Mouse (Mus musculus): Measurements from ENCODE around the gene Cstb. TPM values are rescaled to one million over a fixed set of nuclear protein-coding genes. Genes with fewer than 3 reads are reported as not detected.
A peak's percentile ranks its signal among the peaks of the same experiment; 100 is the strongest.

Gene Cstb
- polyA plus RNA-seq, 1 experiment, result 355 TPM

- no peak for TF ChIP-seq CTCF (IDR thresholded peaks at IDR 0.05; ENCODE audit: control insufficient read depth, insufficient read depth, insufficient read length)
- no peak for TF ChIP-seq FOSL1 (IDR thresholded peaks at IDR 0.05; ENCODE audit: insufficient read depth, low read length, poor library complexity, severe bottlenecking)
- TF ChIP-seq MYOD1 (IDR thresholded peaks at IDR 0.05; ENCODE audit: control insufficient read depth, insufficient read length, low read depth), result no peak
- no peak for TF ChIP-seq MYOG (IDR thresholded peaks at IDR 0.05; ENCODE audit: control insufficient read depth, extremely low read depth, insufficient read length)
- no peak for TF ChIP-seq CEBPB (IDR thresholded peaks at IDR 0.05; ENCODE audit: low read depth)
- no peak for TF ChIP-seq USF1 (IDR thresholded peaks at IDR 0.05; ENCODE audit: low read depth)
- no peak for TF ChIP-seq MAX (IDR thresholded peaks at IDR 0.05)
- H3ac ChIP-seq (ENCODE audit: control insufficient read depth, insufficient read length, low read depth), result no peak overlapping the region
- no peaks in the 10 kb centered on the region for H3K79me2 ChIP-seq (ENCODE audit: control insufficient read depth, insufficient read depth)
- H3K79me3 ChIP-seq (ENCODE audit: low read depth), result no peaks in the 10 kb centered on the region
- H3K27me3 ChIP-seq (ENCODE audit: control insufficient read depth, insufficient read depth, insufficient read length), result no peaks in the 10 kb centered on the region
- H3K36me3 ChIP-seq (ENCODE audit: control insufficient read depth, insufficient read depth), result no peaks in the 10 kb centered on the region
- no peak overlapping the region for H3K4me3 ChIP-seq (ENCODE audit: insufficient read depth, poor library complexity, severe bottlenecking)
Observed at GRCm38 (mm10) chr10:78439990-78440389, 14.5 kb downstream of the Cstb start.

- Histone ChIP-seq H3K4me3 (ENCODE audit: insufficient read depth, poor library complexity, severe bottlenecking) (no peak overlapping the region), H3K79me3 (ENCODE audit: low read depth) (no peaks in the 10 kb centered on the region), H3K36me3 (ENCODE audit: control insufficient read depth, insufficient read depth) (peaks cover 5% of the 10 kb centered on the region), H3K27me3 (ENCODE audit: control insufficient read depth, insufficient read depth, insufficient read length) (no peaks in the 10 kb centered on the region), H3ac (ENCODE audit: control insufficient read depth, insufficient read length, low read depth) (no peak overlapping the region), H3K79me2 (ENCODE audit: control insufficient read depth, insufficient read depth) (no peaks in the 10 kb centered on the region)
- no peak for TF ChIP-seq FOSL1 (IDR thresholded peaks at IDR 0.05; ENCODE audit: insufficient read depth, low read length, poor library complexity, severe bottlenecking)
- TF ChIP-seq CEBPB (IDR thresholded peaks at IDR 0.05; ENCODE audit: low read depth), result no peak
- TF ChIP-seq MAX (IDR thresholded peaks at IDR 0.05), result no peak
- no peak for TF ChIP-seq USF1 (IDR thresholded peaks at IDR 0.05; ENCODE audit: low read depth)
- no peak for TF ChIP-seq MYOG (IDR thresholded peaks at IDR 0.05; ENCODE audit: control insufficient read depth, extremely low read depth, insufficient read length)
- peak; percentile 52 for TF ChIP-seq CTCF (IDR thresholded peaks at IDR 0.05; ENCODE audit: control insufficient read depth, insufficient read depth, insufficient read length)
- no peak for TF ChIP-seq MYOD1 (IDR thresholded peaks at IDR 0.05; ENCODE audit: control insufficient read depth, insufficient read length, low read depth)
Observed at GRCm38 (mm10) chr10:78440812-78441211, 15.3 kb downstream of the Cstb start.

- Histone ChIP-seq H3K4me3 (ENCODE audit: insufficient read depth, poor library complexity, severe bottlenecking) (no peak overlapping the region), H3ac (ENCODE audit: control insufficient read depth, insufficient read length, low read depth) (no peak overlapping the region), H3K79me3 (ENCODE audit: low read depth) (no peaks in the 10 kb centered on the region), H3K79me2 (ENCODE audit: control insufficient read depth, insufficient read depth) (no peaks in the 10 kb centered on the region), H3K36me3 (ENCODE audit: control insufficient read depth, insufficient read depth) (peaks cover 10% of the 10 kb centered on the region), H3K27me3 (ENCODE audit: control insufficient read depth, insufficient read depth, insufficient read length) (no peaks in the 10 kb centered on the region)
- TF ChIP-seq MYOD1 (IDR thresholded peaks at IDR 0.05; ENCODE audit: control insufficient read depth, insufficient read length, low read depth) (no peak), MAX (IDR thresholded peaks at IDR 0.05) (no peak), CTCF (IDR thresholded peaks at IDR 0.05; ENCODE audit: control insufficient read depth, insufficient read depth, insufficient read length) (no peak), FOSL1 (IDR thresholded peaks at IDR 0.05; ENCODE audit: insufficient read depth, low read length, poor library complexity, severe bottlenecking) (no peak), CEBPB (IDR thresholded peaks at IDR 0.05; ENCODE audit: low read depth) (no peak), USF1 (IDR thresholded peaks at IDR 0.05; ENCODE audit: low read depth) (no peak), MYOG (IDR thresholded peaks at IDR 0.05; ENCODE audit: control insufficient read depth, extremely low read depth, insufficient read length) (no peak)
Observed at GRCm38 (mm10) chr10:78441606-78442005, 16.1 kb downstream of the Cstb start.

- TF ChIP-seq USF1 (IDR thresholded peaks at IDR 0.05; ENCODE audit: low read depth) (no peak), CTCF (IDR thresholded peaks at IDR 0.05; ENCODE audit: control insufficient read depth, insufficient read depth, insufficient read length) (no peak), MYOG (IDR thresholded peaks at IDR 0.05; ENCODE audit: control insufficient read depth, extremely low read depth, insufficient read length) (no peak), MYOD1 (IDR thresholded peaks at IDR 0.05; ENCODE audit: control insufficient read depth, insufficient read length, low read depth) (no peak), MAX (IDR thresholded peaks at IDR 0.05) (no peak), FOSL1 (IDR thresholded peaks at IDR 0.05; ENCODE audit: insufficient read depth, low read length, poor library complexity, severe bottlenecking) (no peak), CEBPB (IDR thresholded peaks at IDR 0.05; ENCODE audit: low read depth) (no peak)
- Histone ChIP-seq H3K4me3 (ENCODE audit: insufficient read depth, poor library complexity, severe bottlenecking) (no peak overlapping the region), H3K27me3 (ENCODE audit: control insufficient read depth, insufficient read depth, insufficient read length) (no peaks in the 10 kb centered on the region), H3K36me3 (ENCODE audit: control insufficient read depth, insufficient read depth) (peaks cover 10% of the 10 kb centered on the region), H3K79me2 (ENCODE audit: control insufficient read depth, insufficient read depth) (no peaks in the 10 kb centered on the region), H3ac (ENCODE audit: control insufficient read depth, insufficient read length, low read depth) (no peak overlapping the region), H3K79me3 (ENCODE audit: low read depth) (no peaks in the 10 kb centered on the region)
Observed at GRCm38 (mm10) chr10:78442292-78442691, 16.8 kb downstream of the Cstb start.

- H3K4me3 ChIP-seq (ENCODE audit: insufficient read depth, poor library complexity, severe bottlenecking), result no peak overlapping the region
- H3K36me3 ChIP-seq (ENCODE audit: control insufficient read depth, insufficient read depth), result peaks cover 21% of the 10 kb centered on the region
- H3K79me2 ChIP-seq (ENCODE audit: control insufficient read depth, insufficient read depth), result no peaks in the 10 kb centered on the region
- H3ac ChIP-seq (ENCODE audit: control insufficient read depth, insufficient read length, low read depth), result no peak overlapping the region
- TF ChIP-seq USF1 (IDR thresholded peaks at IDR 0.05; ENCODE audit: low read depth) (no peak), MYOD1 (IDR thresholded peaks at IDR 0.05; ENCODE audit: control insufficient read depth, insufficient read length, low read depth) (no peak), CEBPB (IDR thresholded peaks at IDR 0.05; ENCODE audit: low read depth) (no peak), CTCF (IDR thresholded peaks at IDR 0.05; ENCODE audit: control insufficient read depth, insufficient read depth, insufficient read length) (no peak), FOSL1 (IDR thresholded peaks at IDR 0.05; ENCODE audit: insufficient read depth, low read length, poor library complexity, severe bottlenecking) (no peak), MAX (IDR thresholded peaks at IDR 0.05) (no peak), MYOG (IDR thresholded peaks at IDR 0.05; ENCODE audit: control insufficient read depth, extremely low read depth, insufficient read length) (no peak)
- H3K79me3 ChIP-seq (ENCODE audit: low read depth), result no peaks in the 10 kb centered on the region
- H3K27me3 ChIP-seq (ENCODE audit: control insufficient read depth, insufficient read depth, insufficient read length), result no peaks in the 10 kb centered on the region
Observed at GRCm38 (mm10) chr10:78446195-78446594, 20.7 kb downstream of the Cstb start.

GRCm38 (mm10) chr10:78447396-78447795, 21.9 kb downstream of the Cstb start:
- H3K79me3 ChIP-seq (ENCODE audit: low read depth), result no peaks in the 10 kb centered on the region
- peaks cover 21% of the 10 kb centered on the region for H3K36me3 ChIP-seq (ENCODE audit: control insufficient read depth, insufficient read depth)
- no peaks in the 10 kb centered on the region for H3K27me3 ChIP-seq (ENCODE audit: control insufficient read depth, insufficient read depth, insufficient read length)
- no peak for TF ChIP-seq MAX (IDR thresholded peaks at IDR 0.05)
- no peak for TF ChIP-seq MYOG (IDR thresholded peaks at IDR 0.05; ENCODE audit: control insufficient read depth, extremely low read depth, insufficient read length)
- TF ChIP-seq CTCF (IDR thresholded peaks at IDR 0.05; ENCODE audit: control insufficient read depth, insufficient read depth, insufficient read length), result no peak
- no peak for TF ChIP-seq FOSL1 (IDR thresholded peaks at IDR 0.05; ENCODE audit: insufficient read depth, low read length, poor library complexity, severe bottlenecking)
- H3ac ChIP-seq (ENCODE audit: control insufficient read depth, insufficient read length, low read depth), result no peak overlapping the region
- no peaks in the 10 kb centered on the region for H3K79me2 ChIP-seq (ENCODE audit: control insufficient read depth, insufficient read depth)
- H3K4me3 ChIP-seq (ENCODE audit: insufficient read depth, poor library complexity, severe bottlenecking), result no peak overlapping the region

All from C2C12 (cell line).